Mouse (Mus musculus) cerebellum, postnatal 10 days (tissue): ENCODE data around the gene Fbxw11.
"Not testable (repeated sequence)": the region's sequence is repeated elsewhere in the genome, so short reads cannot be mapped to it uniquely, and the experiment has no call there.

Experiments
- DNase-seq, 2 experiments: peaks; one replicate each; pipeline ENCODE4 v3.0.0; 2021; ENCODE audit warnings: mixed read lengths in 2 of 2

The Fbxw11 gene

DNA sequence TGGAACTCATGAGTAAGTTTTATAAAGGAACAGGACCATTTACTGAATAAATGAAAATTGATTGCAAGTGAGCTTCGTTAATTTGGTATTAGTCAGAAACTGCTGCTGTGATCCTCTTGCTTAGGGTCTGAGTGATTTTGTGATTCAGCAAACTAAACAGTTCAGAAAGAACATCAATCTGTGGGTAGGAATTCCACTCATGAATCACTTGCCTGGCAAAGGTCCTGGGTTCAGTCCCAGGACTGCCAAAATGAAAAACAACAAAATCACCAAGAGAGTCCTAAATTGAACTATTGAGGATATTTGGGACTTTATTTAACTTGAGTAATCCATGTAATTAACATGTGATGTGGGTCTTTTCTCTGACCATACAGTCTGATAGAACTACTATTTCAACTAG, 35.3 kb downstream of the Fbxw11 start:
- DNase-seq, result no peak

DNA sequence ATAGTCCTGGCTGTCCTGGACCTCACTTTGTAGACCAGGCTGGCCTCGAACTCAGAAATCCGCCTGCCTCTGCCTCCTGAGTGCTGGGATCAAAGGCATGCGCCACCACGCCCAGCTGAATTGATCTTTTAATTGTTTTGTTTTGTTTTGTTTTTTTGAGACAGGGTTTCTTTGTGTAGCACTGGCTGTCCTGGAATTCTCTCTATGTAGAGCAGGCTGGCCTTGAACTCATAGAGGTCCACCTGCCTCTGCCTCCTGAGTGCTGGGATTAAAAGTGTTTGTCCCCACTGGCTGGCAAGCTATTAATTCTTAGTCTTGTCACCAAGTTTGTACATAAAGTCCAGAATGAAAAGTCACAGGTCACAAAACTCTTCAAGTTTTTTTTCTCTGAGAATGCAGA, 36.6 kb downstream of the Fbxw11 start:
- not testable (repeated sequence) for DNase-seq

DNA sequence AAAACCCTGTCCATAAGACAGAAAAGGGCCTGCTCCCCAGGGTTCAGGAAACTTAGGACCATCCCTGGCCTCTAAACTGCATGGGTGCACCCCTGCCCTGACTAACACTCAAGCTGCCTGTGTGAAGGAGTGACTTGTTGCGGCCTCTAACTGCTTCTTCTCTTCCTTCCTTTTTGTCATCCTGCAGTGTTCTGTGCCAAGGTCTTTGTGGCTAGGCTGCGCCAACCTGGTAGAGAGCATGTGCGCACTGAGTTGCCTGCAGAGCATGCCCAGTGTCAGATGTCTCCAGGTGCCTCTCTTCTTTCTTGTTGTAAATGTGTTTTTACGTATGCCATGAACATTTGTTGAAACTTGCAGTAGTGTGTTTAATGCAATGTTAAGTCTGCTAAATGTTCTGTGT, 37.5 kb downstream of the Fbxw11 start:
- peak; percentile 34 to 52 for DNase-seq

DNA sequence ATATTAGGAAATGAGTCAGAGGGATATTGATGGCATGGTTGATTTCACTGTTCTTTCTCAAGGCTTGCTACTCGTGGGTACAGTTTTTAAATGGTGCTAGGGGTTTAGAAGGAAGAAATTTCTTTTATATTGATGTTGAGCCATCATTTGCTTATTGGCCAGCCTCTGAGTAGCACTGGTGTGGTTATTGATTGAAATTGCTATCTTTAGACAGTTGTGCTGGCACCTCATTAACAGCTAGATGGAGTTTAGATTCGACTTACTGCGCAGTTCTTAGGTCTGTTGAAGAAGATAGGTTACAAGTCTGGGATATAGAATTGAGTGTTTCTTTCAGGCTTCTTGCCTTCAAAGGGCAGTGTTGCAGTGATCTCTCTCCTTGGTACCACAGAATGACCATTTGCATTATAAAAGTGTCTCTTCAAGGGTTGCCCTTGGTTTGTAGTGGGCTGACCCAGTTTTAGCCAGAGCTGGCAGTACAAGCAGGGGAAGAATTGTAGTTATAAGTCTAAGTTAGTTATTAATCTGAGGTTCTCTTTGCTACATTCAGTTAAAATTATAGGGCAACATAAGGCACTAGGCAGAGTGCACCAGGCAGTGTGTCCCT, 38.8 kb downstream of the Fbxw11 start:
- DNase-seq, result no peak

DNA sequence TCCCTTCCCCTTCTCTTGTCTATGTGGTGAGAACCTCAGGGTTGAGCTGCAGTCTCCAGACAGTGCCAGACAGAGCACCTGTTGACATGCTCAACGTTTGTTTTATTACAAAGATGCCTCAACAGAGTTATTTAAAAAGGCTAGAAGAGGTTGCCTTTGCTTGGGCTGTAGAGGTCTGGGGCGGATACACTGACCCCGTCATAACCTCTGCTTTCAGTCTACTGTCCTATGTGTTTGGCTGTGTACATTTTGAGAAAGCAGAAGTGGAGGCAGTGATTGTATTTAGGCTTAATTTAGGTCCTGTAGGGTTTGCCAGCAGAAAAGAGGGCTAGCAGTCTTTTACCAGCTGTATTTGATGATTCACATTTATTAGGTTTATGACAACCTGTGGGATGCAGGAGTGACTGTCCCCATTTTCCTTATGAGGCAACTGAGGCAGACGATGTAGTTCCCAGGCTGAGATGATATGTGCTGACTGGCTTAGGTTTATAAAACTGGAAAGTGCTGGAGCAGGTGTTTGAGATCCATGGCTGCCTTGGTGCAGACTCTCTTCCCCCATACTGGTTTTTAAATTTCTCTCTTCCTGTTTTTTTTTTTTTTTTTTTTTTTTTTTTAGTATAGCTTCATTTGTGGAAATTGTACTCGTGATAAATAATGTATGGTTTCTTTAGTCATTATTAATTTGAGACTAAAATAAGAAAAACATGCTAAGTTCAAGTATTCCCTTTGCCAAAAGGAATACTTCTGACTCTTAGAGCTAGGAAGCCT, 40.0 kb downstream of the Fbxw11 start:
- no peak for DNase-seq

DNA sequence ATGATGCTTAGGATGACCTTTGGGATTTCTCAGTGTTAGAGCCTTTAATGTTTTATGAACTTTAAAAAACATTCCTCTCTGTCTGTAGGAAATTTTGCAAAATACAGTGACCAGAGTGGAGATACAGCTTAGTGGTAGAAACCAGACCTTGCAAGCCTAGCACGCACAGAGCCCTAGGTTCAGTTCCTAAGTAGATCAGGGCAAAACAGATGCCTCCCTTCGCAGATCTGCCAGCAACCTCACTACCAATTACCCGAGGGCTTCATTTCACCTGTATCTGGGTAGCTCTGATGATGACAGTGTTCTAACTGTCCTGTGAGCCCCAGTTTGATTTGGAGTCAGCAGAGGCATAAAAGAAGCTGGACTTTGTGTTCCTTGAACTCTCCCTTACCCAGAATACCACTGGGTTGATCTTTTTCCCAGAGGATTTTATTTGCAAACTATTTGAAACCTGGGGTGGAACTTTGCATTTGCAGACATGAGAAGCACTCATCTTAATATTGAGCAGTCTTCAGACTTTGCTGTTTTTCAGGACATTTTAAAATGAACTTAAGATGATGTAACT, 42.2 kb downstream of the Fbxw11 start:
- DNase-seq, result no peak

DNA sequence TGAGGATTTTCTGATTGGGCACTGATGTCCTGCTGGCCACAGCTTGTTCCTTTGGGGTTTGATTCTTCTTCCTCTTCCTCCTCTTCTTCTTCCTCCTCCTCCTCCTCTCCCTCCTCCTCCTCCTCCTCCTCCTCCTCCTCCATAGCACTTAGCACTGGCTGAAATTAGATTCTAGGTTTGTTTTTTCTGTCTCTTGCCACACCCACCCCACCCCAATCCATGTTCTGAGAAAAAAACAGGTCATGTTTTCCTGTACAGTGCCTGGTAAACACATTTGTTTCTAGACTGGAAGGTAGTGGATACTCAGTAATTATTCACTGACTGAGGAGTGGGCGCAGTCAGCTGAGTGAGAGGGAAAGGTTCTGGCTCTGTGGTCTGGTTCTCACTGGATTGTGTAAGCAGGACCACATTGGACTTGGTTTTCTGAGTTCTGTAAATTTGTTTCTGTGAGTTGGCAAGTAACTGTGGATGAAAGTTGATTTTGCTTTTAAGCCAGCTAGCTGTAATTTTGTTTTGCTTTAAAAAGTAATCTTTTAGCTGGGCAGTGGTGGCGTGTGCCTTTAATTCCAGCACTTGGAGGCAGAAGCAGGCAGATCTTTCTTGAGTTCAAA, 45.8 kb downstream of the Fbxw11 start:
- DNase-seq, result no peak

DNA sequence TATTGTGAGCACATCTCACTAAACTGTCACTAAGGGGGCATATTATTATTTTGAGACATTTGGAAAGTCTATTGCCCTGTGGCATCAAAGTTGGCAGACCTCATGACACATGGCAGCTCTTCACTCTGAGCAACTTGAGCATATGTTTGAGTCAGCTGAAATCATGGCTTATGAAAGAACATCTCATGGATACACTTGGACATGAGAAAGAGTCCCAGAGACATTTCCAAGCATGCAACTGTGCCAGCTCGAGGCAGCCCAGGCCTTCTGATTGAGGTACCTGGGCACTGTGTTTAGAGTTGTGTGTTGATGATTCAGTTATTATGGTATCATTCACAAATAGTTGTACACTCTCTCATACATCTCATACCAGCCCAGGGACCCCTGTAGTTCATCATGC, 47.0 kb downstream of the Fbxw11 start:
- peak in 1 of 2 experiments; percentile 29 for DNase-seq

DNA sequence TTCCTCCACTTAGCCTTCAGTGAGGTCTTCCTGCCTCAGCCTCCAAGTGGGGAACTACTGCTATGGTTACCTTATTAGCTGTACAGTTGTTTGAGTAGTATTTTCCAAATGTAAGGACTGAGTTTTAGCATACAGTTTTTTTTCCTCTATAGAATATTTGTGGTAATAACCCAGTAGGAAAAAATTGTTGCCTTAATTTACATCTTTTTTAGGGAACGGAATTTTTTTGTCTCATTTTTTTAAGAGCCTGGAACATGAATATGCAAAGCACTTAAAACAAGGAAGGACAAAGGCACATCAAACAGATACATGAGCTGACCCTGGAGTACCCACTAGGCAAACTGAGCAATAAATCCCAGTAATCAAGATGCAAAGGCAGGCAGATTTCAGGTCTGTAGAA, 50.3 kb downstream of the Fbxw11 start:
- no peak for DNase-seq

DNA sequence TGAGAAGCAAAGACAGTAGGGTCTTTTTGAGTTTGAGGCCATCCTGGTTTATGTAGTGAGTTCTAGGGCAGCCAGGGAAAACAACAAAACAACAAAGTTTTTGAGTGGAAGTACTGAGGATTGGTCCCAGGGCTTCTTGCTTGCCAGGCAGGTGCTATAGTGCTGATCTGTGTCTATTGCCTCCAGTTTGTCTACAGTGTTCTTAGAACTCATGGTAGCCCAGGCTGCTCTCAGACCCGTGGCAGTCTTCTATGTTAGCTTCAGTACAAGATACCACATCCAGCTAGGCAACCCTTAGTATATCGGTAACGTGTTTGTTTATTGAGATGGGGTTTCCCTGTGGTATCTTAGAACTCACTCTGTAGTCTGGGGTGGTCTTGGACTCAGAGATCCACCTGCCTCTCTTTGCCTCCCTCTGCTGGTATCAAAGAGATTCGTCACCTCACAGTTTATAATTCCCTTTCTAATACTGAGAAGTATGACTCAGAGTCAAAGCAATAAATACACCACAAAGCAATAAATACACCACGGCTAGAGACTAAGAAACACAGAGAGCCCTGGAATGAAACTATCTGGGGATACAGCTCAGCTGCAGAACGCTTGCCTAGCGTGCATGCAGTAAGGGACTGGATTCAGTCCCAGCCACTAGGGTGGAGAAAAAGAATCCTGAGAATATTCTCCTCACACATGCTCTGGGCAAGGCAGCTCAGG, 51.1 kb downstream of the Fbxw11 start:
- DNase-seq, result peak; percentile 40 to 61

DNA sequence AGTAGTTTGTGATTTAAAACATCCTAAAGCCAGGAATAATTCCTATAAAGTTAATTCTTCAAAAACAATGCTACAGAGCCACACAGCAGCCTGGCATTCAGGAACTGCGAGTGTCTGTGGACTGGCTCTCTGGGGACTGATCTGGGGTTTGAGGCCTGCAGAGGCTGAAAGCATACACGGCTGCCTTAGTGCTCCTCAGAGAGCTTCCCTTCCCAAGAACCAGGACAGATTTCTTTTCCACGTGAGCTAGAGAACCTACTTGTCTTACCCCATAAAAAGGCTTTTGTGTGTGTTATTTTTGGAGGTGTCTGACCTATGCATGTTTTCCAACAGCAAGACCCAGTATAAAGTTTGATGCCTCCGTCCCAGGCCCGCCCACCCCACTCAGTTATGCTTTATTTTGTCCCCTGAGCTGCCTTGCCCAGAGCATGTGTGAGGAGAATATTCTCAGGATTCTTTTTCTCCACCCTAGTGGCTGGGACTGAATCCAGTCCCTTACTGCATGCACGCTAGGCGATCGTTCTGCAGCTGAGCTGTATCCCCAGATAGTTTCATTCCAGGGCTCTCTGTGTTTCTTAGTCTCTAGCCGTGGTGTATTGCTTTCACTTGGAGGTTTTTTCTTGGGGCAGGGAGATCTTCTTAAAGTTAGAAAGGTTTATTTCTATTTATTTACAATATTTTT, 51.9 kb downstream of the Fbxw11 start:
- DNase-seq, result not testable (repeated sequence)

DNA sequence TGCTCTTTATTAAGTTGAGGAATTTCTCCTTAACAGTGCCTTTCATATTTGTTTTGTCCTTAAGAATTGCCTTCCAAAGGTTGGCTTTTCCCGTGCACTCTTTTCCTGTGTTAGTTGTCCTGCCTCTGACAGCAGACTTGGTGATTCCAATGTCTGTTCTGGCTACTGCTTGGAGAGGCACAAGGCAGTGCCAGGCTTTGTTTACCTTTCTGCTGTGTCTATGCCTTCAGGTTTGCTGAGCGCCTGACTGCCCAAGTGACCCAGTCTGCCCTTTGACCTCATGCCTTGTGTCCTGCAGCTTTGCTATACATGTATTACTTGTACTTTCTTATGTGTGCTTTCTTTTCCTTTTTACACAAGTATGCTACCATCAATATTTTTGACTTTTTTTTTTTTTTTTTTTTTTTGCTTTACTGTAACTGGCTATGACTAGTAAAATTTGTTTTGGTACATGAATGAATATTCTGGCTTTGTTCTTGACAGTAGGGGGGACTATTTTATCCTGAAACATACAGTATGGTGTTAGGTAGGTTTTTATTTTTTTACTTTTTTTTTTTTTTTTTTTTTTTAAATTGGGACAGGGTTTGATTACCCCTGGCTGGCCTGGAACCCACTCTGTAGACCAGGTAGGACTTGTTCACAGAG, 54.0 kb downstream of the Fbxw11 start:
- no peak for DNase-seq

DNA sequence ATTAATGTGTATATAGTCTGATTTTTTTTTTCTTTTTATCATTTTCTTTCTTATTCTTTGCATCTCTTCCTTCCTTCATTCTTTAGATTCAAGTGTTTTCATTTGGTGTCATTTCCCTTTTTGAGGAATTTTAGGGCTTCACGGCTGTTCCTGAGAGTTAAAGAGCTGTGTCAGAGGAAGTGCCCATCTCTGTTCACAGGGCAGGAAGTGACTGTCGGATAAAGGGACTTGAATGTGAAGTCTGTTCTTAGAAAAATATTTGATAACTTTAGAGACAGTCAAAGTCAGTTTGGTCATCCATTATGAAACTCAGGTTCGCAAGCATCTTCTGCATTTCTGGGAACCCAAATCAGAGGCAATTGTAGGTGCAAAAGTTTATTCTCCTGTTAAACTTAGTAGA, 55.2 kb downstream of the Fbxw11 start:
- DNase-seq, result no peak

DNA sequence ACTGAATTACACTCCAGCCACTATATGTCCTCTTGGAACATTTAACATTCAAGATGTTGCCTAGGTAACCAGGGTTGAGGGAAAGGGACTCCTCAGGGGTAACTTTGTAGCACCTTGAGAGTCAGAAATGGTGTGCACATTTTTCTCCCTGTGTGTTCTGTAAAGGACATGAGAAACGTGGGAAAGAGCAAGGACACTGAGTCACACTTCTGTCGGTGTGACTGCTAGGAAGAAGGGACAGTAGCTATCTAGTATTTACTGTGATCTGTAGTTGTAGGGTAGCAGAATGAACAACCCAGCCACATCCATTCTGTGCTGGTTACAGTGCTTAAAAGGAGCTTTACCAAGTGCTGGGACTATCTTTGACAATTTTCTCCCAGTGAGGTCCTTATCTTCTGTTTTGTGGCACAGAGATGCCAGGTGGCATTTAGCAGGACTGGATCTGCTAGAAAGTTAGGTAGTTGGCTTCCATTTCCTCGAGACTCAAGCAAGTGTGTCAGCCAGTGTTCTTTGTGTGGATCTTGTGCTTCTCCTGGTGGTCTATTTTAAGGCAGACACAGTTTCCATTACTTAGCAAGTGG, 57.5 kb downstream of the Fbxw11 start:
- no peak for DNase-seq

DNA sequence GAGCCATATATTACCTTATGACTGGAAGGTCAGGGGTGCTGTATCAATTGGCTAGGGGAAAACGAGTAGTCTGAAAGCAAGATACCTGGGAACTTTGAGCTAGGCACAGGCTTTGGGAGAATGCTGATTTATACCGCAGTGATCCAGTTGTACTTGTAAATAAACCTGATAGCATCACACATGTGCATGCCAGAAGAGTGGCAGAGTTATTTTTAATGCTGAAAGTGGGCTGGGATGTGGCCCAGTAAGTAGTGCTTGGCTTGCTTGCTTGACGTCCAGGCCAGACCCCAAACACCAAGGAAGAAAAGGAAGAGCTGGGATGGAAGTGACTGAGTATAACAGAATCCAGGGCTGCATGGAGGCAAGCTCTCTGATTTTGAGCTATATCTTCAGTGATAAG, 59.0 kb downstream of the Fbxw11 start:
- DNase-seq, result no peak

DNA sequence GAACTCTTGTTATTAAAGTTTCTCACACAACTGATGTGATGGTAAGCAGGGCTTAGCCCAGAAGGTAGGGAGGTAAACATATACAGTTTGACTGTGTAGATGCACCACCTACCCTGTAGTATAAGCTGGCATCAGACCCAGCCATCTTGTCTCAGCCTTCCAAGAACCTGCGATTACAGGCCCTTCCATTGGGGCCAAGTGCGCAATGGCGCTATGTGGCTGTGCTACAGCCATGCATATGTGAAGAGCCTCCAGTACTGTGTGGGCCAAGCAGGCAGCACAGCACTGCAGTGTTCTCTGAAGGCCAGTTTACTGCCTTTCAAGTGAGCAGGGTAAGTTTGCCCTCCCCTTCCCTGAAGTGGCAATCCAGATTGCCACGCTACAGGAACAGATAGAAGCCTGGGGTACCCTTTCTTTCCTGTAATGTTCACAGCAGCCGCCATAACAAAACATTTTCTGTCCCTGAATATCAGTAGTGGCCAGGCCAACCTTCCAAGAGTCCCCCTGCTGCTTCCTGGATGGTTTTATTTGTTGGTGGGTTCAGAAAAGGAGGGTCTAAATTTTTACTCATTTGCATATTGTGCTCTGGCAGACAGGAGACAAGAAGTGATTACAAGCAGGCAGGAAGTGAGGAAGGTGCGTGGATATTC, 61.8 kb downstream of the Fbxw11 start:
- DNase-seq, result no peak

DNA sequence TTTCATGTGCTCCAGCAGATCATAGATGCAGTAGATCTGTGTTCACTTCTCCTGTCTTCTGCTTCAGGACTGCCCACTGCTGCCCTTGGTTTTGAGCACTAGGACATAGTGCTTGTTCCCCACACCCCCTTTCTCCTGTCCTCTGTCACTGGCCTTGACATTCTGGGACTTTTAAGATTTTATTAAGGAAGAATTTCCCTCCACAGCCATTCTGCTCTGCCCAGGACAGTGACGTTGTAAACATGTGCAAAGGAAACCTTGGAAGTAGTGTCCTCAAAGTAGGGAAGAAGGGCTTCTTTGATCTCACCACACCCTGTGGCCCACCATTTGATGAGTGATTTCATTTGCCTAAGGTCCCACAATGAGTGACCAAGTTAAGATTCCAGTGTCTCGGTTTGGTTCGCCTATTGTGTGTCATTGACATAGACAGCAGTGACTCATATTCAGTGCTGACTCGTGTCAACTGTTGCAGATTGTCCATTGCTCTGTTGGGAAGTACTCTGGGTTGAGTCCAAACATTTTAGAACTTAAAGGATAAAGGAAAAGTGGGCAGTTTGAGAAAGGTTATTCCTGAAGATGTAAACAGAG, 64.0 kb downstream of the Fbxw11 start:
- no peak for DNase-seq

DNA sequence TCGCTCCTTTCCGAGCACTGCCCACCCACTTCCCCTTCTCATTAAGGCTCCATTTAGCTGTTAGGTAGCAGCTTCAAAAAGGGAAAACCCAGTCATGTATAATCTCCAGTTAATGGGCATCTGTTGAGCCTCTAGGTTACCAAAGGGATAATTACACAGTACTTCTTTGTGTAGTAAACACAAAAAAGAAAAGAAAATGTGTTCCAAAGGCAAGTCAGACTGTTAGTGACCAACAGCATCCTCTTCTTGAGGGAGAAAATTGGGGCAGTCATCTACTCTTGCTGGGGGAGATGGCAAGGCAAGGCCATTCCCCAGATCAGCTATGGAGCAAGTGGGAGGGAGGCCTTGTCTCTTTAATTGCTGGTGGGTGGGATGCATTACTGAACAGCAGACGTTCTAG, 65.0 kb downstream of the Fbxw11 start:
- DNase-seq, result no peak

DNA sequence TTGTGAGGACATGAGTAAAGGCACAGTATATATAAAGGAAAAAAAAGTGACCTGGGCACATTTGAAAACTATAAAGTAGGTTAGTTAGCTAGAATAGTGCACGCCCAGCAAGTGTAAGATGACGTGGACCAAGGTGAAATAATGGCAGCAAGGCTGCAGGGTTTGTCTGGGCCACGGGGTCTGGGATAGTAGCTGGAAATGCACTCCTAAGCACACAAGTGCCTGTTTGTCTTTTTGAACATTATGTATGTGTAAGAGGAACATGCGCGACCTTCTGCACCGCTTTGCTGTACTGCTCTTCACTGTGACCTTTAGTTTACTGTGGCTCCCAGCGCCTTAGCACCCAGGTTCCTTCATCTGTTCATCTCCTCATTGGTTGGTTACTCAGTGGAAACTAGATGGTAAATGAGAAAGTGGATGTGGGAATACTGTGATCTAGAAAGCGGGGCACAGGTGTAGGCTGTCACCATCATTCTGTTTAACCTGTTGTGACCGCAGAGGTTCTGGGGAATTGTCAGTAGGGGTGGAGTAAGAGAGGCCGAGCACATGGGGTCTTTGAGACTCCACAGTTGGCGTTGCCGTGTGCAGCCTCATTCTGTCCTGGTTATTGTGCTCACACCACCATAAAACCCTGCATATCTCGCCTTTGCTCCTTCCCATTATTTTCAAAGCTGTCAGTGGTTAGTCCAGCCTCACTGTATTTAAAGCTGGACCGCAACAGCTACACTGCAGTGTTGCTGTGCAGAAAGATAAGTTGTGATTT, 66.4 kb downstream of the Fbxw11 start:
- DNase-seq, result no peak

DNA sequence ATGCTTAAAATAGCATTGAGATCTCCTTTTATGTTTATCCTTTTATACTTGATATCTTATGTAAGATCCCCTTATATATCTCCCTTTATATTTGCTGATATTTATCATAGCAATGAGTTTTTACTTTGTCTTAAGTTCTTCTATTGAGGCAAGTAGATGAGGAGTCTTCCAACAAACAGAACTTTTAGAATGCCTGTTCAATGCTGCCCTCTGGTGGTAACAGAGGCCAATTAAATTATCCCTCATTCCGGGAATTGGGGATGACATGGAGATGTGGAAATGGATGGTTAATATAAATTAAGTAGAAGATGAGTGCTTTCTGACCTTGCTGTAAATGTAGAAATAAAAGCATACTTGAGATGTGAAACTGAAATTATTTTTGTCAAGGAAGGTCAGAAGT, 67.0 kb downstream of the Fbxw11 start:
- peak; percentile 71 to 84 for DNase-seq
